Mouse (Mus musculus) bone marrow macrophage, adult 2 months (primary cell): Measurements from ENCODE around the gene Vav3.

ENCODE experiments used
- CTCF ChIP-seq: IDR thresholded peaks from 2 replicates; pipeline ENCODE4 v1.5.1; 2012; ENCODE audit warnings: low read depth, mild to moderate bottlenecking, low read length, moderate library complexity
- POLR2A ChIP-seq: IDR thresholded peaks from 2 replicates; pipeline ENCODE4 v1.6.1; 2012; ENCODE audit warnings: mild to moderate bottlenecking, low read depth, low read length, borderline replicate concordance

DNA sequence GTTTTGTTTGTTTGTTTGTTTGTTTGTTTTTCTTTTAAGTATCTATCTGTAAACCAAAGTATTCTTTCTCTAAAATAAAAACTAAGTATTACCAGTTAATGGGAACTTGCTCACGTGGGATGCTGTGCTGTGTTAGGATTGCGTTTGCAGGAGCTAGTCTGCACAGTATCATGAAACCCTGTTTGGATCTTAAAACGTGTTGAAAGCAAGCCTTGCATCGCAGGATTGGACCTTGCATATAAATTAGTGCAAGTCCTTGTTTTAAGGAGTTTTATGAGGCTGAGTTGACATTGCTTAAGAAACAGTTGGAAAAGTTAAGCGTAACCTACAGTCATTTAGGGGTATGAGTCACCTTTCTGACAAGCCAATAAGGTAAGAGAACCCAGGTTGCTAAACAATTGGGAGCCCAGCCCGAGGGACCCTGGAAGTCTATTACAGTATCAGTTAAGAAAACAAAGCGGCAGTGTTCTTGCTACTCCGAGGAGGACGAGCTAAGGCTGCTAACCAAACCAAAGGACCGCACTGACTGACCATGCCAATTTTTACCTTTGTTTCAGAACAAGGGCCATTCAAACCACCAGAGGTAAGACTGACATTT is 233.2 kb downstream of the Vav3 start:
- TF ChIP-seq POLR2A (no peak), CTCF (no peak)
